Mouse (Mus musculus): ENCODE measurements at regions not wholly inside any gene's neighbourhood (a gene's known extent, or its start where the extent isn't known, plus 50 kb on each side); places are given as distances from the start of the nearest gene placed in this dataset.

- H3K36me3 ChIP-seq (ENCODE audit: control insufficient read depth in 1 of 2, insufficient read depth in 2 of 2, low read length in 2 of 2), result no peaks in the 10 kb centered on the region
Observed at GRCm38 (mm10) chr14:114880291-114880690, 211.7 kb upstream of the Gpc5 start.

GRCm38 (mm10) chr14:114904109-114904508, 187.9 kb upstream of the Gpc5 start:
- Histone ChIP-seq H3K4me1 (ENCODE audit: control insufficient read depth in 1 of 2, insufficient read depth in 2 of 2, low read length in 2 of 2) (no peaks in the 10 kb centered on the region), H3K9me3 (replicated peaks; ENCODE audit: insufficient read depth, low read length) (no peaks in the 10 kb centered on the region), H3K36me3 (ENCODE audit: control insufficient read depth in 1 of 2, insufficient read depth in 2 of 2, low read length in 2 of 2) (no peaks in the 10 kb centered on the region), H3K79me2 (ENCODE audit: control insufficient read depth, insufficient read depth, low read length, poor library complexity) (no peaks in the 10 kb centered on the region), H3K4me3 (ENCODE audit: control insufficient read depth in 1 of 2, insufficient read depth in 1 of 2, low read depth in 2 of 2, low read length in 2 of 2) (no peak overlapping the region), H3K9ac (ENCODE audit: control insufficient read depth, low read depth, low read length, poor library complexity, severe bottlenecking) (no peak overlapping the region), H3K27me3 (ENCODE audit: control insufficient read depth in 1 of 2, insufficient read depth in 2 of 2, low read length in 2 of 2) (no peaks in the 10 kb centered on the region), H3K27ac (ENCODE audit: control insufficient read depth, low read depth, low read length) (no peak overlapping the region)
- no peak for DNase-seq (ENCODE audit: low read depth, low spot score)
- no peak for TF ChIP-seq MAZ (IDR thresholded peaks at IDR 0.05; ENCODE audit: low read depth, low read length)
- no peak for TF ChIP-seq POLR2AphosphoS5 (IDR thresholded peaks at IDR 0.05; ENCODE audit: borderline replicate concordance, low read depth, low read length)
- no peak for TF ChIP-seq TAL1 (IDR thresholded peaks at IDR 0.05; ENCODE audit: low read length)

More at GRCm38 (mm10) chr14:114880291-114880690, 211.7 kb upstream of the Gpc5 start:
- no peak overlapping the region for H3K27ac ChIP-seq (ENCODE audit: control insufficient read depth, low read depth, low read length)
- H3K9ac ChIP-seq (ENCODE audit: control insufficient read depth, low read depth, low read length, poor library complexity, severe bottlenecking), result no peak overlapping the region
- no peak for DNase-seq (ENCODE audit: low read depth, low spot score)
- no peaks in the 10 kb centered on the region for H3K4me1 ChIP-seq (ENCODE audit: control insufficient read depth in 1 of 2, insufficient read depth in 2 of 2, low read length in 2 of 2)
- H3K9me3 ChIP-seq (replicated peaks; ENCODE audit: insufficient read depth, low read length), result no peaks in the 10 kb centered on the region
- TF ChIP-seq NRF1 (IDR thresholded peaks at IDR 0.05; ENCODE audit: insufficient read depth, low read depth, low read length, poor library complexity, severe bottlenecking) (no peak), MYC (IDR thresholded peaks at IDR 0.05; ENCODE audit: low read depth, low read length) (no peak), MYB (IDR thresholded peaks at IDR 0.05; ENCODE audit: low read depth, low read length) (no peak), POLR2AphosphoS2 (IDR thresholded peaks at IDR 0.05; ENCODE audit: low read length) (no peak), RAD21 (IDR thresholded peaks at IDR 0.05; ENCODE audit: low read depth, low read length) (no peak), SMC3 (IDR thresholded peaks at IDR 0.05; ENCODE audit: low read depth, low read length) (no peak), MAX (IDR thresholded peaks at IDR 0.05; ENCODE audit: low read length) (no peak), GATA1 (IDR thresholded peaks at IDR 0.05; ENCODE audit: low read depth, low read length) (no peak)
- H3K27me3 ChIP-seq (ENCODE audit: control insufficient read depth in 1 of 2, insufficient read depth in 2 of 2, low read length in 2 of 2), result peaks cover 0 to 14% of the 10 kb centered on the region in 2 experiments; a peak in 2 of 4 replicates
- no peaks in the 10 kb centered on the region for H3K79me2 ChIP-seq (ENCODE audit: control insufficient read depth, insufficient read depth, low read length, poor library complexity)
- no peak overlapping the region for H3K4me3 ChIP-seq (ENCODE audit: control insufficient read depth in 1 of 2, insufficient read depth in 1 of 2, low read depth in 2 of 2, low read length in 2 of 2)

DNA sequence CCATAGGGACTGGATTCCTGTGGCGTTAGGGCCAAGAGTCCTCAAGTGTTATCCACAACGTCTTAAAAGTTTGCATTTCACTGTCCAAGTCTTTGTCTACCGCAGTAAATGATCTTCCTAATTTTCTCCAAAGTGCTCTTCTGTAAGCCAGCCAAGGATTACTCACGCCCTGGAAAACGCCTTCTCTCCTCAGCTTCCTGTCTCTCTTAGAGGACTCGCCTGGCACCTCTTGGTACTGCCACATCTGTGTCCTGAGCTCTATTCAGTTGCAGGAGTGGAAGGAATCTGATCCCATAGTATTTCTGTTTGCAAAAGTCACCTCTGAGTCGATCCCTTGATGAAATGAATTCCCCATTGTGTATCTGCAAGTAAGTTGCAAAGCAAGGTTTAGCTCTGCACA, 179.7 kb upstream of the Gpc5 start:
- Histone ChIP-seq H3K9ac (ENCODE audit: control insufficient read depth, low read depth, low read length, poor library complexity, severe bottlenecking) (no peak overlapping the region), H3K4me3 (ENCODE audit: control insufficient read depth in 1 of 2, insufficient read depth in 1 of 2, low read depth in 2 of 2, low read length in 2 of 2) (no peak overlapping the region), H3K4me1 (ENCODE audit: control insufficient read depth in 1 of 2, insufficient read depth in 2 of 2, low read length in 2 of 2) (no peaks in the 10 kb centered on the region; a peak in 1 of 4 replicates), H3K27ac (ENCODE audit: control insufficient read depth, low read depth, low read length) (no peak overlapping the region), H3K36me3 (ENCODE audit: control insufficient read depth in 1 of 2, insufficient read depth in 2 of 2, low read length in 2 of 2) (no peaks in the 10 kb centered on the region), H3K27me3 (ENCODE audit: control insufficient read depth in 1 of 2, insufficient read depth in 2 of 2, low read length in 2 of 2) (no peaks in the 10 kb centered on the region), H3K79me2 (ENCODE audit: control insufficient read depth, insufficient read depth, low read length, poor library complexity) (no peaks in the 10 kb centered on the region), H3K9me3 (replicated peaks; ENCODE audit: insufficient read depth, low read length) (no peaks in the 10 kb centered on the region)
- TF ChIP-seq POLR2AphosphoS2 (IDR thresholded peaks at IDR 0.05; ENCODE audit: low read length) (no peak), MEF2A (IDR thresholded peaks at IDR 0.05; ENCODE audit: extremely low read depth, insufficient replicate concordance, low read depth, low read length, poor library complexity, severe bottlenecking) (no peak), ETS1 (IDR thresholded peaks at IDR 0.05; ENCODE audit: low read depth, low read length) (no peak), BHLHE40 (IDR thresholded peaks at IDR 0.05; ENCODE audit: borderline replicate concordance, low read depth, low read length) (no peak), GABPA (IDR thresholded peaks at IDR 0.05; ENCODE audit: low read depth, low read length) (no peak), KAT2A (conservative IDR thresholded peaks at IDR 0.05; ENCODE audit: low read depth, low read length) (no peak), ZC3H11A (IDR thresholded peaks at IDR 0.05; ENCODE audit: low read depth, low read length) (no peak), EP300 (IDR thresholded peaks at IDR 0.05; ENCODE audit: low read depth in 1 of 2, low read length in 2 of 2) (no peak)
- no peak for DNase-seq (ENCODE audit: low read depth, low spot score)
